ENCODE assay signal across 13 mouse cellular contexts in genomic region chr1:60820981-60821380, GRCm38 (mm10).
"Had no signal": no experiment of that assay in that cellular context is flagged by ENCODE, and none has a peak within 500 bp of the region (broad histone marks: within the 10 kb centered on the region; RNA-seq: fewer than 3 reads in every experiment).

No protein-coding gene starts in this region.

- H3K4me1 ChIP-seq: neural tube, embryonic 12.5 days; neural tube, embryonic 13.5 days had no signal

- H3K4me3 ChIP-seq: neural tube, embryonic 12.5 days; neural tube, embryonic 13.5 days; neural tube, embryonic 15.5 days; stomach, embryonic 15.5 days had no signal

- DNase-seq: retina, postnatal 1 day; right cerebral cortex, adult 18-20 months; right cerebral cortex, postnatal 14 days; right cerebral cortex, postnatal 25 days; right cerebral cortex, postnatal 4 days; spleen, adult 18-20 months; thymus, adult 18-20 months; thymus, postnatal 4 days had no signal

- H3K36me3 ChIP-seq: neural tube, embryonic 12.5 days; neural tube, embryonic 13.5 days; neural tube, embryonic 15.5 days; stomach, embryonic 15.5 days had no signal

- H3K27ac ChIP-seq: neural tube, embryonic 12.5 days; neural tube, embryonic 13.5 days; neural tube, embryonic 15.5 days; stomach, embryonic 15.5 days; stomach, postnatal 0 days had no signal

- H3K27me3 ChIP-seq: neural tube, embryonic 12.5 days; neural tube, embryonic 13.5 days; neural tube, embryonic 15.5 days; stomach, embryonic 15.5 days had no signal
